Mouse (Mus musculus) heart, embryonic 13.5 days (tissue): Measurements from ENCODE around the gene Numb. TPM values are rescaled to one million over a fixed set of nuclear protein-coding genes. Genes with fewer than 3 reads are reported as not detected.

Experiments
- ATAC-seq: fragments of 200-750 bp; cut with Nextera tagmentation; 2 replicates; pipeline ENCODE4 v1.8.0; 2017; ENCODE audit warnings: moderate TSS enrichment; ENCODE audit not compliant: insufficient number of reproducible peaks, low FRiP score, low TSS enrichment; ENCODE audit errors: extremely low read depth
- H3K27ac ChIP-seq: fragments of 300-500 bp; sonication (generic); replicated peaks from 2 replicates; pipeline ENCODE4 v1.5.1; 2015; ENCODE audit warnings: moderate library complexity, mild to moderate bottlenecking, inconsistent platforms
- H3K27me3 ChIP-seq: fragments of 300-500 bp; sonication (generic); replicated peaks from 2 replicates; pipeline ENCODE4 v1.6.1; 2015; ENCODE audit warnings: mild to moderate bottlenecking, inconsistent platforms
- H3K36me3 ChIP-seq: fragments of 300-500 bp; sonication (generic); 2 replicates; pipeline ENCODE4 v1.6.1; 2015; ENCODE audit warnings: mild to moderate bottlenecking, inconsistent platforms
- H3K4me1 ChIP-seq: fragments of 300-500 bp; sonication (generic); 2 replicates; pipeline ENCODE4 v1.6.1; 2015; ENCODE audit warnings: inconsistent platforms
- H3K4me2 ChIP-seq: fragments of 300-500 bp; sonication (generic); 2 replicates; pipeline ENCODE4 v1.6.1; 2015; ENCODE audit warnings: inconsistent platforms, mild to moderate bottlenecking, moderate library complexity
- H3K4me3 ChIP-seq: fragments of 300-500 bp; sonication (generic); 2 replicates; pipeline ENCODE4 v1.5.1; 2015; ENCODE audit warnings: moderate library complexity, mild to moderate bottlenecking, inconsistent platforms
- H3K9ac ChIP-seq: fragments of 300-500 bp; sonication (generic); 2 replicates; pipeline ENCODE4 v1.6.1; 2015; ENCODE audit warnings: inconsistent platforms, mild to moderate bottlenecking, moderate library complexity
- H3K9me3 ChIP-seq: fragments of 300-500 bp; sonication (generic); 2 replicates; pipeline ENCODE4 v1.6.1; 2016; ENCODE audit warnings: inconsistent platforms
- WGBS: fragments of 180-500 bp; shearing (Covaris S2); methylation state at CpG from one replicate; pipeline ENCODE4 v1.1.7; 2015; ENCODE audit warnings: mixed read lengths; 5-methylcytosine and 5-hydroxymethylcytosine counted together
- polyA plus RNA-seq: library from polyadenylated mRNA; unstranded; fragments of >200 nt; fragmentation: Nextera tagmentation; extraction: Ambion mirVana; gene quantifications from 2 replicates; pipeline ENCODE4 v1.2.1, GENCODE M21; 2015

The Numb gene
- polyA plus RNA-seq, 1 experiment from 2014 or later = 28.1 TPM

DNA sequence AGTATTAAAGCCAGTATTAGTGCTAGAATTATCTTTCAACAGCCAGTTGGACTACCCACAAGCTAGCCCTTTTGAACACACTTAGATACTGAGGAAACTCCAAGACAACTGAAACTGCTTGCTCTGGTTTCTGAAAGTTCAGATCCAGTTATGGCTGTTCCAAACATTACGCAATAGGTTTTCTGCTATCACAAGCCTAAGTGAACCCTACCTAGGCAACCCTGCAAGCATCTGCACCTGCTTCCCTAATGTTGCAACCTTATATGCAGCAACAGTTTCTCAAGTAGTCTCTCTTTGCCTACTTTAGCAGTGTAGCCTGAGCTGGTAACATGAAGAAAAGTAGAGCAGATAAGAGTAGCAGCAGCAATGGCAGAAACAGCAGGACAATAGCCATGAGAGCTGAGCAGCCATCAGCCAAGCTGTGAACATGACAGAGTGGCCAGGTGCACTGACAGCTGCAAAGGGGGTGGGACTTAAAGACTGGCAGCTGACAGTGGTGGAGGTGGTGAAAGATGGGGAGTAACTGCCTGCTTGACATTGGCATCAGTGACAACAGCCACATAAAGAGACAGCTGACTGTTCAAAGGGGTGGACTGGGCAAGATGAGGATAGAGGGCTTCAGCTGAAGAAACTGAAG lies 73.0 kb downstream of the Numb start:
- no peak overlapping the region for H3K27ac ChIP-seq
- H3K36me3 ChIP-seq = peaks cover 5% of the 10 kb centered on the region; the same call in 1 of the 2 replicates
- H3K4me2 ChIP-seq = no peak overlapping the region
- no peaks in the 10 kb centered on the region for H3K9me3 ChIP-seq
- H3K4me3 ChIP-seq = no peak overlapping the region
- H3K9ac ChIP-seq = no peak overlapping the region
- no peaks in the 10 kb centered on the region for H3K27me3 ChIP-seq
- H3K4me1 ChIP-seq = peaks cover 17% of the 10 kb centered on the region
- 93% methylated on average over 1 of the region's 1 CpGs for WGBS
- no peak for ATAC-seq

DNA sequence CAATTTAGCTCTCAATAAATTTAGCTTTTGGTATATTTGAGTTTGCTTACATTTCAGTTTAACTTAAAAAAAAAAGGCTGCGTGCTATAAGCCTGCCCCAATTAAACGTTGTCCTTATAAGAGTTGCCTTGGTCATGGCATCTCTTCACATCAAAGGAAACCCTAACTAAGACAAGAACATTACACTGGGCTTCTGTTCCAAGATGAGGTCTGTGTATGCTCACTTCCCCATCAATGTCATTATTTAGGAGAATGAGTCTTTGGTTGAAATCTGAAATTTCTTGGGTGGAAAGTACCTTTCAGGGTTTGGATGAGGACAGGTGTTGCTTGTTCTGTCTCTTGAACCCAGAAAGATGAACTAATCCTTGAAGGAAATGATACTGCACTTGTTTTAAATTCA lies 73.9 kb downstream of the Numb start:
- Histone ChIP-seq H3K4me3 (no peak overlapping the region), H3K4me2 (no peak overlapping the region)
- 84% methylated on average over 2 of the region's 2 CpGs for WGBS

DNA sequence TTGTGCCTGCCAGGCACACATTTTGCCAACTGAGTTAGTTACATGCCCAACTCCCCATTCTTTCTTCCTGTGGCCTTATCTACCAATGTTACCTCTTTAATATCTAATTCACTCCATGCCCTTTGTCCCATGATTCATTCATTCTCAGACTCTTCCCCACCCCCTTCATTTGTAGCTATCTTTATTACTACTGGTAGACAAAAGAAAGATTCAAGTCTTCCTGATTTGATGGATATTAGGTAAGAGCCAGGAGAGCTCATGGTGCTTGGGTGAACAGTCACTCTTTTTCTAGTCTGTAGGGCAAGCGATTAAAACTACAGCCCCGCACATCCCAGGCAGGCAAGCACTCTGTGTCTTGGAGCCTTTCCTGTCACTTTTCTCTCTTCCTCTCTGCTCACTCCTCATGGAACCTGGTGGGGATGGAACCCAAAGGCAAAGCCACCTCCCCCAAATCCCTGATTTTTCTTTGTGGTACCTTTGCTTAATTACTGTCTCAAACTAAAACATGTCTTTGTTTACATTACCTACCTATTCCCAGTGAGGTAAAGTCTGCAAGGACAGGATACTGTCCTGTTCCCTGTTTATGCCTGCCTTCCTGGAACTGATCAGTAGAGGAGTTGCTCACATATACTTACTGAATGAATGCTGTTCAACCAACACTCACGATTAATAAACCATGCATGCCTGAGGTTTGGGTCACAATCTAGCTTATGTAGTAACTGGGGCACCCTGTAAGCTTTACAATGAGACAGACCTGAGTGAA lies 78.9 kb downstream of the Numb start:
- Histone ChIP-seq H3K4me3 (no peak overlapping the region), H3K4me1 (no peaks in the 10 kb centered on the region), H3K27me3 (no peaks in the 10 kb centered on the region), H3K4me2 (no peak overlapping the region), H3K36me3 (peaks cover 43% of the 10 kb centered on the region), H3K27ac (no peak overlapping the region), H3K9me3 (no peaks in the 10 kb centered on the region), H3K9ac (no peak overlapping the region)
- ATAC-seq = no peak
- WGBS = 86% methylated on average over 3 of the region's 3 CpGs

More for the DNA sequence above, 73.9 kb downstream of the Numb start:
- Histone ChIP-seq H3K4me1 (peaks cover 17% of the 10 kb centered on the region), H3K27me3 (no peaks in the 10 kb centered on the region), H3K36me3 (peaks cover 5% of the 10 kb centered on the region; the same call in 1 of the 2 replicates), H3K9me3 (no peaks in the 10 kb centered on the region), H3K9ac (no peak overlapping the region), H3K27ac (no peak overlapping the region)
- no peak for ATAC-seq

DNA sequence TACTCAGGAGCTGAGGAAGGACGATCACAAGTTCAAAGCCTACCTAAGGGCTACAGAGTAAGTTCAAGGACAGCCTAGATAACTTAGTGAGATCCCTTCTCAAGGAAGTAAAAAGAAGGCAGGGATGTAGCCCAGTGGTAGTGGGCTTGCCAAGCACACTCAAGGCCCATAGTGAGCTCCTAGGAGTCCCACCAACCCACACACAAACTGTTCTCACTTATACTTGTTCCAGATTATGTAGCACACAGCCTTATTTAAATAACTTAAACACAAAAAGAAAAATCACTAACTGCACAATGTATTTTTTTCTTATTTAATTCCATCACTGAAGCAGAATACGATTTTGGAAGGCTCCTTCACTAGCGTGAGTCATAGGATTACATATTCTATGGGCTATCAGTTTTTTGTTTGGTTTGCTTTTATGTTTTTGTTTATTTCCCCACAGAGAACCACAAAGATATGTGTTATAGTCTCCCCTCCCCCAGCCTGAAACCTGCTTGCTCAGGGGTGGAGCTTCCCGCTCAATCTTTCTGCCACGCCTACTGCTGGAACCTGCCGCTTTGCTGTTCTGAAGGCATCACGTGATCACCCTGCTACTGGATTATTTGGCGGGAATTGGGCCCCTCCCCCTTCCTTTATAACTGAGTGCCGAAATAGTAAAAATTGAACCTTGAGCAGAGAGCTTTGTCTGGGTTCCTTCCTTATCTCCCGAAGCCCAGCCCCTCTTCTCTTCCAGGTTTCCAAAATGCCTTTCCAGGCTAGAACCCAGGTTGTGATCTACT lies 80.1 kb downstream of the Numb start:
- no peak for ATAC-seq
- 77% methylated on average over 10 of the region's 10 CpGs for WGBS
- no peak overlapping the region for H3K4me3 ChIP-seq

DNA sequence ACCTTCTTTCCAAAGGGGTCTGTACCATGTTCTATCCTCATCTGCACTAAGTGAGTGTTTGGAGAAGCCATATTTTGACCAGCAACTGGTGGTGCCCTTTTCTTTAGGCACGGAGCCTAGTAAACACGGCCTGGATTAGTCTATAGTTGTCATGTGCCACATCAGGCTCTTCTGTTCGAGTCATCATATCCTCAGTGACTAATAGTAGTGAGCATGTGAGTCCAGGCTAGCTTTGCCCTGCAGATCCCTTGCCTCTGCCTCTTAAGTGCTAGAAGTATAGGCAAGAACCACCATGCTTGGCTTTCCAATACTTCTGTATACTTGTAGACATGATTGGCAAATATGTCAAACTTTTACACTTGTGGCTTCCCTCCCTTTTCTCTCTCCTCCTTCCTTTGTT lies 87.8 kb downstream of the Numb start:
- no peak overlapping the region for H3K4me3 ChIP-seq
- no peak overlapping the region for H3K27ac ChIP-seq
- H3K4me1 ChIP-seq = peaks cover 6% of the 10 kb centered on the region
- no peak overlapping the region for H3K4me2 ChIP-seq
- 90% methylated on average over 3 of the region's 3 CpGs for WGBS
- ATAC-seq = no peak
- no peaks in the 10 kb centered on the region for H3K9me3 ChIP-seq
- no peaks in the 10 kb centered on the region for H3K27me3 ChIP-seq
- H3K9ac ChIP-seq = no peak overlapping the region
- peaks cover 60% of the 10 kb centered on the region for H3K36me3 ChIP-seq

More for the DNA sequence above, 80.1 kb downstream of the Numb start:
- peaks cover 6% of the 10 kb centered on the region for H3K4me1 ChIP-seq
- no peak overlapping the region for H3K4me2 ChIP-seq
- H3K27ac ChIP-seq = no peak overlapping the region
- H3K9me3 ChIP-seq = no peaks in the 10 kb centered on the region
- H3K36me3 ChIP-seq = peaks cover 50% of the 10 kb centered on the region
- no peaks in the 10 kb centered on the region for H3K27me3 ChIP-seq
- H3K9ac ChIP-seq = no peak overlapping the region

DNA sequence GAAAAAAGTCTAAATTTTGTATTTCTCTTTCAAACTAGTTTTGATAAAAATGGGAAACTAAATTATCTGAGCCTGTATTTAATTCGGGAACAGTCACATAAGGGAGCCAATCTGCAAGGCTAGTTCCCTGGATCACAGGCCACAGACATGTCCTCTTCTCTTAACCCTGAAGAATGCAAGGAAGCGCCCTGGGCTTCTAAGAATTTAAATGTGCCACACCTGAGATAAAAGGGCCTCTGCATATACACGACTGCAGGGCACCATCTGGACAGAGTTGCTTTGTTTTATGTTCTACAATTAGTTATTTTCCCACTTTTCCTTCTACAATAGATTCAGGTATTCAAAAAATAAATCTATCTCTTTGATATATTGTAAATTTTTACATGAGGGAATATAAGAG lies 91.3 kb downstream of the Numb start:
- ATAC-seq = no peak
- no peak overlapping the region for H3K27ac ChIP-seq
- H3K9ac ChIP-seq = no peak overlapping the region
- no peaks in the 10 kb centered on the region for H3K9me3 ChIP-seq
- no peaks in the 10 kb centered on the region for H3K4me1 ChIP-seq
- H3K4me3 ChIP-seq = no peak overlapping the region
- H3K36me3 ChIP-seq = peaks cover 51% of the 10 kb centered on the region
- no peak overlapping the region for H3K4me2 ChIP-seq
- no peaks in the 10 kb centered on the region for H3K27me3 ChIP-seq
- 77% methylated on average over 3 of the region's 3 CpGs for WGBS

DNA sequence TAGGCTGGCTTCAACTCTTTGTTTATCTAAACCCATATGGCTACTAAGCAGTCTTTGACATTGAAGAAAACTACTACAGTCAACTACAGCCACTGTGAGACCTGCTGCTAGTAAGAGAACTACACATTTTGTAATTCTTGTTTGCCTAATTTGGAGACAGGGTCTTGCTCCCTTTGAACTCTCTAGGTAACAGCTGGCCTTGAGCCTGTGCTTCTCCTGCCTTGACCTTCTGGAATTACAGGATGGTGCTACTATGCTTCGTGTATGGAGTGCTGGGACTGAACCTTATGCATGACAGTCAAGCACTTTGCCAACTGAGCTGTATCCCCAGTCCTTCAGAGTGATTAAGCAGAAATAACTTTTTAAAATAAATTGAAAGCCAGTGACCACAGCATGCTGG lies 105.1 kb downstream of the Numb start:
- H3K4me3 ChIP-seq = no peak overlapping the region
- WGBS = 76% methylated on average over 1 of the region's 1 CpGs
- 0 out of 2 replicates have a peak, but pooled peaks cover 3% of the 10 kb centered on the region for H3K4me1 ChIP-seq
- peaks cover 48% of the 10 kb centered on the region for H3K36me3 ChIP-seq
- no peak overlapping the region for H3K9ac ChIP-seq
- no peaks in the 10 kb centered on the region for H3K27me3 ChIP-seq
- no peak overlapping the region for H3K4me2 ChIP-seq
- no peaks in the 10 kb centered on the region for H3K9me3 ChIP-seq
- no peak overlapping the region for H3K27ac ChIP-seq
- ATAC-seq = no peak

DNA sequence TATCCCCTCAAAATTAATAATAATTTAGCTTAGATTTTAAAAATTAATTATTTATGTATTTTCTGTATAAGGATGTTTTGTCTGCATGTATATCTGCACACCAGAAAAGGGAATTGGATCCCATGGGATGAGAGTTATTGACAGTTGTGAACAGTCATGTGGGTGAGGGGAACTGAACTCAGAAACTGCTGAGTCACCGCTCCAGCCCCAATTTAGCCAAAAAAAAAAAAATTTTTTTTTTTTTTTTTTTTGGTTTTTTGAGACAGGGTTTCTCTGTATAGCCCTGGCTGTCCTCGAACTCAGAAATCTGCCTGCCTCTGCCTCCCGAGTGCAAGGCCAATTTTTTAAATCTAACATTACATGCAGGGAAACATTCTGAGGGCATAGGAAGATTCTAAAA lies 109.8 kb downstream of the Numb start:
- H3K9ac ChIP-seq = no peak overlapping the region
- H3K4me3 ChIP-seq = no peak overlapping the region
- no peaks in the 10 kb centered on the region for H3K27me3 ChIP-seq
- no peaks in the 10 kb centered on the region for H3K9me3 ChIP-seq
- no peak overlapping the region for H3K27ac ChIP-seq
- no peak overlapping the region for H3K4me2 ChIP-seq
- H3K36me3 ChIP-seq = peaks cover 49% of the 10 kb centered on the region
- 88% methylated on average over 3 of the region's 3 CpGs for WGBS
- no peak for ATAC-seq
- H3K4me1 ChIP-seq = 0 out of 2 replicates have a peak, but pooled peaks cover 3% of the 10 kb centered on the region

DNA sequence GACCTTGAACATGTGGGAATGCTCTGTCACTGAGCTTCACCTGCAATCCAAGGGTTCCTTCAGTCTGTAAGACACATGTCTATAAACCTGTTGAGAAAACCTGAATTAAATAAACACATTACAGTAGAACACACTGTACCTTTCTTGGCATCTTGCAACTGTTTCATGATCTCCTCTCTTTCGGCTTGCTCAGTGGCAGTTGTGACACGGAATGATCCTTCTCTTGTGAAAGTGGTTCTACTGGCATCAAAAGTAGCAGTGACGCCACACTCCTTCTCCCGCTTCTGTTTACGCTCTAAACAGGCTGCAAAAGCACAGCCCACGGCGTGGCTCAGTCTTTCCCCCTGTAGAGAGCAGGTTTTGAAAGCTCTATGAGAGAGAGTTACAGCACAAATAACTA lies 118.1 kb downstream of the Numb start:
- no peak overlapping the region for H3K9ac ChIP-seq
- H3K4me2 ChIP-seq = no peak overlapping the region
- H3K9me3 ChIP-seq = peaks cover 11% of the 10 kb centered on the region; the same call in 1 of the 2 replicates
- H3K27ac ChIP-seq = no peak overlapping the region
- no peaks in the 10 kb centered on the region for H3K27me3 ChIP-seq
- no peak overlapping the region for H3K4me3 ChIP-seq
- no peaks in the 10 kb centered on the region for H3K4me1 ChIP-seq
- no peak for ATAC-seq
- WGBS = 87% methylated on average over 7 of the region's 7 CpGs
- peaks cover 98% of the 10 kb centered on the region for H3K36me3 ChIP-seq

DNA sequence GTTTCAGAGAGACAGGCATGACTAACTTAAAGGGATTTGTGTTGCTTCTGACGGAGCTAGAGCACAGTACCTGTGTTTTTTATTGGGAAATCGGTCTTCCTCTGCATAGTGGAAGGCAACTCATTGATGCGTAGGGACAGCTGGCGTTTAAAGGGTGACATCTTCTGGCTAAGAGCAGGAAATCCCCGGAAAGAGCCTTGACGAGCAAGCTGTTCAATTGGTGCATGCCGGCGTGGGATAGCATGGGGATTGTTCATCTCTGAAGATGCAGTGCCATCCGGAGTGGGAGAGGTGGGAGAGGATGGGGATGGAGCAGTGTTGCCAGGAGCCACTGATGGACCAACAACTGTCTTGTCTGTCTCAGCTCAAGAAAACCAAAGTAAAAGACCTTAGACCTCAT lies 120.8 kb downstream of the Numb start:
- WGBS = 63% methylated on average over 9 of the region's 9 CpGs
- Histone ChIP-seq H3K27me3 (no peaks in the 10 kb centered on the region), H3K36me3 (peaks cover 92% of the 10 kb centered on the region)

DNA sequence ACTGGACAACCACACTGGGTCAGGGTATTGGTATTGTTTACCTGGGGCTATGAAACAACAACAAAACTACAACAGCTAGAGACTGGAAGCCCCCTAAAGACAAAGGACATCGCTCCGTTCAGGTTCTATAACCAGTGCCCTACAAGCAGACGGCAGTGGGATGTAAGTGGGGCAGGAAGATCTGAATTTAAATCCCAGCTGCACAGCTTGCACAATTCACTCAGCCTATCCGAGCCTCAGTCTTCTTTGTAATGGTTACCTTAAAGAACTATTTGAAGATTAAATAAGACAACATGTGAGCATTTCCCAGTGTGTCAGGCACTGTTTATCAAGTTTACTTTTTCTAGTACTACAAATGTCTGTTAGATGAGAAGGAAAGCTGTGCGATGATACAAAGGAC lies 123.4 kb downstream of the Numb start:
- Histone ChIP-seq H3K4me1 (no peaks in the 10 kb centered on the region), H3K4me3 (no peak overlapping the region), H3K9me3 (no peaks in the 10 kb centered on the region), H3K27ac (no peak overlapping the region), H3K4me2 (no peak overlapping the region), H3K9ac (no peak overlapping the region), H3K27me3 (no peaks in the 10 kb centered on the region), H3K36me3 (peaks cover 89% of the 10 kb centered on the region)
- ATAC-seq = no peak
- 92% methylated on average over 5 of the region's 5 CpGs for WGBS

More for the DNA sequence above, 120.8 kb downstream of the Numb start:
- ATAC-seq = no peak
- H3K4me2 ChIP-seq = no peak overlapping the region
- no peak overlapping the region for H3K27ac ChIP-seq
- 0 out of 2 replicates have a peak, but pooled peaks cover 7% of the 10 kb centered on the region for H3K9me3 ChIP-seq
- no peak overlapping the region for H3K4me3 ChIP-seq
- H3K9ac ChIP-seq = no peak overlapping the region
- no peaks in the 10 kb centered on the region for H3K4me1 ChIP-seq
